Mouse (Mus musculus) lung, embryonic 15.5 days (tissue): ENCODE measurements around the gene Gm20431. TPM values are rescaled to one million over a fixed set of nuclear protein-coding genes. Genes with fewer than 3 reads are reported as not detected.

Experiments used
- ATAC-seq: fragments of 200-750 bp; cut with Nextera tagmentation; 2 replicates; pipeline ENCODE4 v1.8.0; 2017; ENCODE audit warnings: moderate number of reproducible peaks, borderline replicate concordance; ENCODE audit not compliant: low FRiP score, low TSS enrichment; ENCODE audit errors: extremely low read depth
- H3K27ac ChIP-seq: fragments of 300-500 bp; sonication (generic); 2 replicates; pipeline ENCODE4 v1.5.1; 2015; ENCODE audit warnings: moderate library complexity, mild to moderate bottlenecking, inconsistent platforms
- H3K27me3 ChIP-seq: fragments of 300-500 bp; sonication (generic); 2 replicates; pipeline ENCODE4 v1.6.1; 2015; ENCODE audit warnings: inconsistent platforms
- H3K36me3 ChIP-seq: fragments of 300-500 bp; sonication (generic); 2 replicates; pipeline ENCODE4 v1.6.1; 2015; ENCODE audit warnings: inconsistent platforms
- H3K4me1 ChIP-seq: fragments of 300-500 bp; sonication (generic); 2 replicates; pipeline ENCODE4 v1.6.1; 2015; ENCODE audit warnings: inconsistent platforms
- H3K4me2 ChIP-seq: fragments of 300-500 bp; sonication (generic); 2 replicates; pipeline ENCODE4 v1.6.1; 2015; ENCODE audit warnings: inconsistent platforms, mild to moderate bottlenecking, moderate library complexity
- H3K4me3 ChIP-seq: fragments of 300-500 bp; sonication (generic); 2 replicates; pipeline ENCODE4 v1.5.1; 2015; ENCODE audit warnings: mild to moderate bottlenecking, inconsistent platforms
- H3K9ac ChIP-seq: fragments of 300-500 bp; sonication (generic); 2 replicates; pipeline ENCODE4 v1.6.1; 2015; ENCODE audit warnings: inconsistent platforms
- H3K9me3 ChIP-seq: fragments of 300-500 bp; sonication (generic); 2 replicates; pipeline ENCODE4 v1.6.1; 2016; ENCODE audit warnings: inconsistent platforms
- WGBS: fragments of 180-500 bp; shearing (Covaris S2); methylation state at CpG from one replicate; pipeline ENCODE4 v1.1.7; 2015; 5-methylcytosine and 5-hydroxymethylcytosine counted together
- polyA plus RNA-seq: library from polyadenylated mRNA; unstranded; fragments of >200 nt; fragmentation: Nextera tagmentation; extraction: Ambion mirVana; gene quantifications from 2 replicates; pipeline ENCODE4 v1.2.1, GENCODE M21; 2015

Gene Gm20431
- polyA plus RNA-seq, 1 experiment from 2014 or later: 3.5 TPM

GRCm38 (mm10) chr2:167574814-167575213, 86.5 kb downstream of the Gm20431 start:
- Histone ChIP-seq H3K9ac (no peak overlapping the region), H3K4me1 (peaks cover 29% of the 10 kb centered on the region), H3K27ac (0 out of 2 replicates have a peak overlapping the region, but pooled peaks have one; percentile 29), H3K4me2 (no peak overlapping the region), H3K4me3 (no peak overlapping the region), H3K9me3 (no peaks in the 10 kb centered on the region), H3K27me3 (no peaks in the 10 kb centered on the region), H3K36me3 (no peaks in the 10 kb centered on the region)
- no peak for ATAC-seq
- WGBS: 54% methylated on average over 9 of the region's 9 CpGs

DNA sequence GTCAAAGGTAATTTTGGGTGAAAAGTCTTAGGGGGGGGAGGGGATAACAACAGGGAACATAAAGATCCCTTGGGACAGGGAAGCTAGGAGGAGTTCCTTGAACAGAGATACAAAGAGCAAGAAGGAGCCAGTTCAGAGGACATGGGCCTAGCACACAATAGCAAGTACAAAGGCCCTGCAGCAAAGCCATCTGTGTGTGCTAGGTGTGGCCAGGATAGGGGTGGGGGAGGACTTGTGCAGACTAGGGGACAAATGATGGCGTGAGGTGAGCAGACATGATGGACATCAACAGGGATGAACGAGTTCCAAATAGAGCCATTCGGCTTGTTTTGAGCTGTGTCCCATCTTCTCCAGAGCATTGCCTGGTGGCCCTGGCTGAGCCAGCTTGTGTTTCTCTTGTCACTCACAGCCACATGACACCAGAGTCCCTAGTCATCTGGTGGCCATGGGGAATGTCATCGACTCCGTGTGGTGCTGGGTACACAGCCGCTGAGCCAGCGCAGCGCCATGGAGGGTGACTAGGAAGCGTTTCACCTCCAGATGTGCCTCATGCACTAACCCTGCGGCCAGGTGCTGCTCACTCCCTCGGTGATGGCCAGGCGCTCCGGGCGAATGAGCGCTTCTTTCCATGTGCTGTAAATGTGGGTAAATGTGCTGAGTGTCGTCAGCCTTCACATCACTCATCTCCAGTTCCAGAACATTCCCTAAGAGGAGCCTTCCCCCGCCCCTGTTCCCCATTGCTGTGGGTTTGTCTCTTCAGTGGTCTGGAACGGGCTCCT, 89.7 kb downstream of the Gm20431 start:
- ATAC-seq: no peak
- Histone ChIP-seq H3K27me3 (no peaks in the 10 kb centered on the region), H3K9ac (no peak overlapping the region), H3K27ac (peak overlapping the region; percentile 92), H3K4me3 (no peak overlapping the region), H3K36me3 (no peaks in the 10 kb centered on the region), H3K9me3 (no peaks in the 10 kb centered on the region), H3K4me2 (no peak overlapping the region), H3K4me1 (peaks cover 36% of the 10 kb centered on the region)
- 76% methylated on average over 18 of the region's 18 CpGs for WGBS

DNA sequence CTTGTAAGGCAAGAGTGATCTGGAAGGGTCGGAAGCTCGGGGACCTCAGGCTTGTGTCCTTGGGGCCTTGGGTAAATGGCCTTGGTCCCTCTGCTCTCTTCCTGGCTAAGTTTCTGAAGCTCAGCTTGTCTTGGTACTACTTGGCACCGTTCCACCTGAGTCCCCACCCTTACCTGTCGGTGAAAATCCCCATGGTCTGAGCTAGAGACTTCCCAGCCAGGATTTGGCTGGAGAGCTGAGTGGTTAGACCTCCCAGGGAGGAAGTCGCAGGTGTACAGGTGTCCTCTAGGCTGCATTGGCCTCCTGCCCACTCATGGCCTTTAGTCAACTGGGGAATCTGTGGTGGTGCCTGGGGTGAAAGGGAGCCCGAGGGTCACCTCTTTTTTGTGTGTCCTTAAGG, 90.5 kb downstream of the Gm20431 start:
- peaks cover 38% of the 10 kb centered on the region for H3K4me1 ChIP-seq
- H3K4me2 ChIP-seq: no peak overlapping the region
- H3K4me3 ChIP-seq: no peak overlapping the region
- no peaks in the 10 kb centered on the region for H3K36me3 ChIP-seq
- H3K27ac ChIP-seq: peak overlapping the region; percentile 92
- no peaks in the 10 kb centered on the region for H3K27me3 ChIP-seq
- 84% methylated on average over 6 of the region's 6 CpGs for WGBS
- H3K9me3 ChIP-seq: no peaks in the 10 kb centered on the region
- H3K9ac ChIP-seq: no peak overlapping the region
- no peak for ATAC-seq

GRCm38 (mm10) chr2:167569934-167570651, 91.2 kb downstream of the Gm20431 start:
- WGBS: 36% methylated on average over 13 of the region's 13 CpGs
- Histone ChIP-seq H3K4me1 (peaks cover 44% of the 10 kb centered on the region), H3K4me3 (no peak overlapping the region), H3K4me2 (no peak overlapping the region), H3K36me3 (no peaks in the 10 kb centered on the region), H3K27ac (peak overlapping the region; percentile 92), H3K9ac (0 out of 2 replicates have a peak overlapping the region, but pooled peaks have one; percentile 4), H3K27me3 (no peaks in the 10 kb centered on the region), H3K9me3 (no peaks in the 10 kb centered on the region)
- ATAC-seq: peak; percentile 81

DNA sequence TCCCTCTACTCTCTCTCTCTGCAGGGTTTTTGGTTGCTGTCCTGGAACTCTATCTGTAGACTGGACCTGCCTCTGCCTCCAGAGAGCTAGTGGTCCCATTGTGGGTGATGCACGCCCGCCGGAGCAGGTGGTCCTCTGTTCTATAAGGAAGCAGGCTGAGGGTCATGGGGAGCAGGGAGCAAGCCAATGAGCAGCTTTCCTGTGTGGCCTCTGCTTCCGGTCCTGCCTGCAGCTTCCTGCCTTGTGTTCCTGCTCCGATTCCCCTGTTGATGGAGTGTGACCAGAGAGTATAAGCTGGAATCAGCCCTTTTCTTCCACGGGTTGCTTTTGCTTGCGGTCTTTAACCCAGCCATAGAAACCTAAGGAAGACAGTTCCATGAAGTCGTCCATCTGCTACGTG, 93.2 kb downstream of the Gm20431 start:
- no peak for ATAC-seq
- H3K4me3 ChIP-seq: no peak overlapping the region
- H3K36me3 ChIP-seq: no peaks in the 10 kb centered on the region
- WGBS: 70% methylated on average over 9 of the region's 9 CpGs
- no peak overlapping the region for H3K4me2 ChIP-seq
- no peaks in the 10 kb centered on the region for H3K27me3 ChIP-seq
- H3K9ac ChIP-seq: no peak overlapping the region
- no peaks in the 10 kb centered on the region for H3K9me3 ChIP-seq
- peak overlapping the region; percentile 33 for H3K27ac ChIP-seq
- H3K4me1 ChIP-seq: peaks cover 62% of the 10 kb centered on the region

DNA sequence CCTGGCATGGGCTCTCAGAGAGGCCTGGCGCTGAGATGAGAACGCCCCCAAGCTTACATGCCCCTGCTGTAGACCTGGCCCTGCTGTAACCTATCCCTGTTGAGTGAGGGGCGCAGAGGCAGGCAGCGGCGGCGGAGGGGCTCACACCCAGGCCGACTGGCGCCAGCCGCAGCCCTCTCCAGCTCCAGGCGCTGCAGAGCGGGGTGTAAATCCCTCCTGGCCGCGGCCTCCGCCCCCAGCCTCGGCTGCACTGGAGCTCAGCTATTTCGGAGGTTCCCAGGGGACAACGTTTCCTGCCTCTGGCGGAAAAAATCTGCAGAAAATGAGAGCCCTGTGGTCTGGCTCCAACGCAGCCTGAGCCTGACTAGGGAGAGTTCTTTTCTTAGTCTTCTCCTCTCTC, 95.6 kb downstream of the Gm20431 start:
- 12% methylated on average over 19 of the region's 19 CpGs for WGBS
- Histone ChIP-seq H3K4me3 (0 out of 2 replicates have a peak overlapping the region, but pooled peaks have one; percentile 11), H3K36me3 (no peaks in the 10 kb centered on the region), H3K27me3 (no peaks in the 10 kb centered on the region), H3K9me3 (no peaks in the 10 kb centered on the region), H3K27ac (peak overlapping the region; percentile 96), H3K4me1 (peaks cover 61% of the 10 kb centered on the region), H3K4me2 (peak overlapping the region; percentile 46), H3K9ac (peak overlapping the region; percentile 34)
- peak; percentile 10; the same call in 1 of the 2 replicates for ATAC-seq

- WGBS: 48% methylated on average over 3 of the region's 3 CpGs
- Histone ChIP-seq H3K9ac (no peak overlapping the region), H3K27me3 (no peaks in the 10 kb centered on the region), H3K36me3 (no peaks in the 10 kb centered on the region), H3K4me2 (peak overlapping the region; percentile 46; the same call in 1 of the 2 replicates), H3K4me3 (0 out of 2 replicates have a peak overlapping the region, but pooled peaks have one; percentile 11), H3K9me3 (no peaks in the 10 kb centered on the region), H3K4me1 (peaks cover 57% of the 10 kb centered on the region), H3K27ac (peak overlapping the region; percentile 96)
- no peak for ATAC-seq
These were observed 96.0 kb downstream of the Gm20431 start for GRCm38 (mm10) chr2:167565312-167565656.

GRCm38 (mm10) chr2:167564551-167565311, 96.6 kb downstream of the Gm20431 start:
- 64% methylated on average over 13 of the region's 13 CpGs for WGBS
- H3K9ac ChIP-seq: no peak overlapping the region
- H3K36me3 ChIP-seq: no peaks in the 10 kb centered on the region
- no peaks in the 10 kb centered on the region for H3K27me3 ChIP-seq
- ATAC-seq: no peak
- H3K4me1 ChIP-seq: peaks cover 57% of the 10 kb centered on the region
- no peaks in the 10 kb centered on the region for H3K9me3 ChIP-seq
- H3K4me3 ChIP-seq: no peak overlapping the region
- peak overlapping the region; percentile 7; the same call in 1 of the 2 replicates for H3K4me2 ChIP-seq
- peak overlapping the region; percentile 96 for H3K27ac ChIP-seq

DNA sequence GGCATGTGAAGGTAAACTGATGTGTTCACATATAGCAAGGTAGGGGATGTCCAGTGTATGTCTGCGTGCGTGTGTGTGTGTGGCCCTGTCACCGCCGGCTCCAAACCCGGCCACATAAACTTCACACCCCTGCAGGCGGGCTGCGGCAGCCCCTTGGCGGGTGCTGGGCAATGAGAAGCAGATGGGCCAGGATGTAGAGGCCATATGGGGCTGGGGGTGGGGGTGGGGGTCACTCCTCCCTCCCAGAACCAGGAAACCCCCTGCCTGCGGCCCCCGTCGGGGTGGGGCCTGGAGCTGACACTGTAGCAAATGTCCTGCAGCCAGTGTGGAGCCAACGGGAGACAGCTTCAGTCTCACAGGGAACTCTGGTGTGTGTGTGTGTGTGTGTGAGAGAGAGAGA, 97.6 kb downstream of the Gm20431 start:
- no peaks in the 10 kb centered on the region for H3K9me3 ChIP-seq
- 40% methylated on average over 12 of the region's 12 CpGs for WGBS
- H3K9ac ChIP-seq: no peak overlapping the region
- H3K27me3 ChIP-seq: no peaks in the 10 kb centered on the region
- H3K4me3 ChIP-seq: no peak overlapping the region
- H3K36me3 ChIP-seq: no peaks in the 10 kb centered on the region
- peak; percentile 91 for ATAC-seq
- H3K4me2 ChIP-seq: peak overlapping the region; percentile 7; the same call in 1 of the 2 replicates
- peak overlapping the region; percentile 96 for H3K27ac ChIP-seq
- H3K4me1 ChIP-seq: peaks cover 61% of the 10 kb centered on the region

GRCm38 (mm10) chr2:167563035-167563434, 98.3 kb downstream of the Gm20431 start:
- Histone ChIP-seq H3K4me1 (peaks cover 56% of the 10 kb centered on the region), H3K9ac (no peak overlapping the region), H3K27ac (peak overlapping the region; percentile 96)

GRCm38 (mm10) chr2:167562101-167562500, 99.2 kb downstream of the Gm20431 start:
- ATAC-seq: no peak
- Histone ChIP-seq H3K4me1 (peaks cover 55% of the 10 kb centered on the region), H3K4me3 (no peak overlapping the region), H3K27ac (peak overlapping the region; percentile 83), H3K9ac (no peak overlapping the region), H3K36me3 (no peaks in the 10 kb centered on the region), H3K27me3 (no peaks in the 10 kb centered on the region), H3K9me3 (no peaks in the 10 kb centered on the region), H3K4me2 (no peak overlapping the region)
- 19% methylated on average over 8 of the region's 8 CpGs for WGBS

More at GRCm38 (mm10) chr2:167563035-167563434, 98.3 kb downstream of the Gm20431 start:
- Histone ChIP-seq H3K27me3 (no peaks in the 10 kb centered on the region), H3K4me2 (no peak overlapping the region), H3K9me3 (no peaks in the 10 kb centered on the region), H3K36me3 (no peaks in the 10 kb centered on the region), H3K4me3 (no peak overlapping the region)
- WGBS: 50% methylated on average over 5 of the region's 5 CpGs
- ATAC-seq: no peak
